Comparison of ENCODE assay signal across 13 mouse cellular contexts in the genomic region with DNA sequence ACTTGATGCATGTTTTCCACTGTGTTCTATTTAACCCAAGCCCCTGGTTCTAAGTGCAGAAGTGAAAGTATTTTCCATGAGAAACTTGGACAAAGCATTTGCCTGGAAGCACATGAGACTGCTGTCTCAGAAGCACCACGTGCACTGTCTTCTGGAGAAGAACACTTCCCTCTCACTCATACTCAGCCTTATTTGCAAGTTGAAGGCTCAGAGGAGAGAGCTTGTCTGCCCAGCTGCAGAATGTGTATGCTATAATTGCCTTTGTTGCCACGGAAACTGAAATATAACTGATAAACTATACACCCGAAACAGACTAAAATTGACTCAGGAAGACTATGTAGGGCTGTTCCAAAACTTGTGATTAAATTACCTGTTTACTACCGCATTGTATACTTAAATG.
DNase-seq lines count a peak whose midpoint lies in the region; ATAC-seq and TF ChIP-seq lines count a peak whose summit lies in the region.
"Had no signal": no experiment of that assay in that cellular context is flagged by ENCODE, and none has a peak within 500 bp of the region (broad histone marks: within the 10 kb centered on the region; RNA-seq: fewer than 3 reads in every experiment).

No protein-coding gene starts in this region.

- peak; percentile 15 for DNase-seq in lung, embryonic 14.5 days
- DNase-seq in lung, postnatal 36 days, result no peak
- peak; percentile 29 for DNase-seq in brain, embryonic 14.5 days (ENCODE audit: low read depth)
- peak; percentile 11 to 16 for DNase-seq in layer of hippocampus, adult 8-10 months (ENCODE audit: low spot score in 2 of 2)
- DNase-seq in right cerebral cortex, adult 2 months (ENCODE audit: low spot score in 2 of 2), result peak; percentile 20 to 31
- DNase-seq in cerebellum, postnatal 10 days, result no peak
- DNase-seq in Muller cell, postnatal 12 days (ENCODE audit: inconsistent ontology term), result no peak
- no peak for DNase-seq in lung, adult 18-20 months
- DNase-seq: gastrocnemius, adult 2 months; kidney, postnatal 25 days had no signal

- 50% methylated on average over 4 of the region's 4 CpGs for WGBS in lung, embryonic 14.5 days

- TF ChIP-seq POLR2A in brain, embryonic 14.5 days (IDR thresholded peaks at IDR 0.05; ENCODE audit: borderline replicate concordance, extremely low read depth, insufficient read depth, insufficient read length, poor library complexity, severe bottlenecking), result no peak

- H3K27me3 ChIP-seq in lung, embryonic 14.5 days (ENCODE audit: insufficient read depth, low read length), result no peaks in the 10 kb centered on the region
- H3K27me3 ChIP-seq: intestine, embryonic 15.5 days; neural tube, embryonic 12.5 days had no signal

- no peak overlapping the region for H3K9ac ChIP-seq in lung, embryonic 14.5 days
- H3K9ac ChIP-seq: intestine, embryonic 15.5 days; neural tube, embryonic 12.5 days had no signal

- ATAC-seq in lung, embryonic 14.5 days (ENCODE audit: insufficient read depth), result no peak
- ATAC-seq: intestine, embryonic 15.5 days had no signal

- no peak overlapping the region for H3K4me2 ChIP-seq in lung, embryonic 14.5 days
- H3K4me2 ChIP-seq: intestine, embryonic 15.5 days; liver, embryonic 11.5 days; neural tube, embryonic 12.5 days had no signal

- no peak overlapping the region for H3K4me3 ChIP-seq in lung, embryonic 14.5 days (ENCODE audit: low read depth, low read length)
- H3K4me3 ChIP-seq: gastrocnemius, adult 2 months; intestine, embryonic 15.5 days; neural tube, embryonic 12.5 days had no signal

- no peaks in the 10 kb centered on the region for H3K9me3 ChIP-seq in lung, embryonic 14.5 days (ENCODE audit: low read depth, low read length)
- H3K9me3 ChIP-seq: intestine, embryonic 15.5 days; neural tube, embryonic 12.5 days had no signal

- TF ChIP-seq CTCF in lung, embryonic 14.5 days (IDR thresholded peaks at IDR 0.05; ENCODE audit: low read depth), result no peak
- TF ChIP-seq CTCF in brain, embryonic 14.5 days (IDR thresholded peaks at IDR 0.05; ENCODE audit: borderline replicate concordance, extremely low read depth, insufficient read depth, insufficient read length), result no peak

- no peak overlapping the region for H3K27ac ChIP-seq in lung, embryonic 14.5 days (ENCODE audit: low read depth)
- H3K27ac ChIP-seq: gastrocnemius, adult 2 months; intestine, embryonic 15.5 days; neural tube, embryonic 12.5 days had no signal

- H3K4me1 ChIP-seq in lung, embryonic 14.5 days (ENCODE audit: insufficient read depth), result no peaks in the 10 kb centered on the region
- H3K4me1 ChIP-seq: intestine, embryonic 15.5 days; neural tube, embryonic 12.5 days had no signal

- no peaks in the 10 kb centered on the region for H3K36me3 ChIP-seq in lung, embryonic 14.5 days (ENCODE audit: insufficient read depth)
- H3K36me3 ChIP-seq: intestine, embryonic 15.5 days; neural tube, embryonic 12.5 days had no signal

Comparison
In these comparisons a context has a peak if more than half of its experiments do, and no peak if none do; other contexts are left out.
1. DNase-seq: peak in lung, embryonic 14.5 days (single experiment), brain, embryonic 14.5 days (single experiment), layer of hippocampus, adult 8-10 months (2 of 2) and right cerebral cortex, adult 2 months (2 of 2); none in lung, postnatal 36 days (single experiment), cerebellum, postnatal 10 days (0 of 2), Muller cell, postnatal 12 days (single experiment) and lung, adult 18-20 months (0 of 2).